Mouse (Mus musculus) intestine, embryonic 14.5 days (tissue): ENCODE results near the gene Dusp22. TPM values are rescaled to one million over a fixed set of nuclear protein-coding genes. Genes with fewer than 3 reads are reported as not detected.

Source experiments
- ATAC-seq: fragments of 200-750 bp; cut with Nextera tagmentation; replicated peaks from 2 replicates; pipeline ENCODE4 v1.8.0; 2017; ENCODE audit warnings: low read depth, moderate number of reproducible peaks, moderate TSS enrichment, moderate library complexity; ENCODE audit not compliant: low FRiP score, low TSS enrichment
- DNase-seq: peaks from one replicate; pipeline ENCODE4 v3.0.0-alpha.2; 2018; ENCODE audit warnings: low spot score
- H3K27ac ChIP-seq: fragments of 300-500 bp; sonication (generic); 2 replicates; pipeline ENCODE4 v1.5.1; 2014; ENCODE audit warnings: low read depth, mild to moderate bottlenecking, control low read depth
- H3K27me3 ChIP-seq: fragments of 300-500 bp; sonication (generic); replicated peaks from 2 replicates; pipeline ENCODE4 v1.6.1; 2014; ENCODE audit warnings: low read length, control low read depth; ENCODE audit not compliant: control insufficient read depth, insufficient read depth
- H3K36me3 ChIP-seq: fragments of 300-500 bp; sonication (generic); 2 replicates; pipeline ENCODE4 v1.6.1; 2014; ENCODE audit warnings: low read length, control low read depth; ENCODE audit not compliant: control insufficient read depth, insufficient read depth
- H3K4me1 ChIP-seq: fragments of 300-500 bp; sonication (generic); replicated peaks from 2 replicates; pipeline ENCODE4 v1.6.1; 2014; ENCODE audit warnings: low read length, control low read depth, mixed read lengths; ENCODE audit not compliant: control insufficient read depth, insufficient read depth
- H3K4me2 ChIP-seq: fragments of 300-500 bp; sonication (generic); 2 replicates; pipeline ENCODE4 v1.6.1; 2014; ENCODE audit warnings: low read length
- H3K4me3 ChIP-seq: fragments of 300-500 bp; sonication (generic); 2 replicates; pipeline ENCODE4 v1.5.1; 2014; ENCODE audit warnings: low read depth, low read length, control low read depth, mixed read lengths
- H3K9ac ChIP-seq: fragments of 300-500 bp; sonication (generic); 2 replicates; pipeline ENCODE4 v1.6.1; 2014; ENCODE audit warnings: mild to moderate bottlenecking, low read length
- H3K9me3 ChIP-seq: fragments of 300-500 bp; sonication (generic); 2 replicates; pipeline ENCODE4 v1.6.1; 2016; ENCODE audit warnings: low read length, control low read depth; ENCODE audit not compliant: control insufficient read depth
- WGBS: fragments of 180-500 bp; shearing (Covaris S2); extraction: QIAGEN DNeasy Blood & Tissue Kit; methylation state at CpG from one replicate; pipeline ENCODE4 v1.1.7; 2014; 5-methylcytosine and 5-hydroxymethylcytosine counted together
- polyA plus RNA-seq: library from polyadenylated mRNA; unstranded; fragments of >200 nt; fragmentation: Nextera tagmentation; extraction: Ambion mirVana; gene quantifications from 2 replicates; pipeline ENCODE4 v1.2.1, GENCODE M21; 2014

The Dusp22 gene
- polyA plus RNA-seq, 1 experiment from 2014 or later, result 21.2 TPM

- Histone ChIP-seq H3K27me3 (peaks cover 44% of the 10 kb centered on the region), H3K9me3 (no peaks in the 10 kb centered on the region), H3K36me3 (no peaks in the 10 kb centered on the region), H3K9ac (no peak overlapping the region), H3K27ac (no peak overlapping the region), H3K4me3 (no peak overlapping the region), H3K4me2 (no peak overlapping the region), H3K4me1 (0 out of 2 replicates have a peak, but pooled peaks cover 4% of the 10 kb centered on the region)
- DNase-seq (no peak), ATAC-seq (no peak)
- 83% methylated on average over 3 of the region's 3 CpGs for WGBS
Measured at GRCm38 (mm10) chr13:30753441-30753840, 93.6 kb downstream of the Dusp22 start.

- no peak overlapping the region for H3K4me3 ChIP-seq
- H3K9me3 ChIP-seq, result no peaks in the 10 kb centered on the region
- H3K9ac ChIP-seq, result no peak overlapping the region
- H3K4me2 ChIP-seq, result no peak overlapping the region
- peaks cover 38% of the 10 kb centered on the region for H3K27me3 ChIP-seq
- no peaks in the 10 kb centered on the region for H3K36me3 ChIP-seq
- ATAC-seq, result no peak
- WGBS, result 86% methylated on average over 4 of the region's 4 CpGs
- H3K27ac ChIP-seq, result no peak overlapping the region
- 0 out of 2 replicates have a peak, but pooled peaks cover 4% of the 10 kb centered on the region for H3K4me1 ChIP-seq
- no peak for DNase-seq
Measured at GRCm38 (mm10) chr13:30754066-30754465, 94.3 kb downstream of the Dusp22 start.

GRCm38 (mm10) chr13:30754825-30755476 lies 95.2 kb downstream of the Dusp22 start:
- peaks cover 29% of the 10 kb centered on the region for H3K27me3 ChIP-seq
- 75% methylated on average over 10 of the region's 10 CpGs for WGBS
- H3K4me2 ChIP-seq, result no peak overlapping the region
- ATAC-seq, result no peak
- H3K36me3 ChIP-seq, result no peaks in the 10 kb centered on the region
- no peak overlapping the region for H3K4me3 ChIP-seq
- no peaks in the 10 kb centered on the region for H3K9me3 ChIP-seq
- DNase-seq, result no peak
- 0 out of 2 replicates have a peak, but pooled peaks cover under 1% of the 10 kb centered on the region for H3K4me1 ChIP-seq
- H3K9ac ChIP-seq, result no peak overlapping the region
- no peak overlapping the region for H3K27ac ChIP-seq

- Histone ChIP-seq H3K27ac (no peak overlapping the region), H3K36me3 (no peaks in the 10 kb centered on the region), H3K4me2 (no peak overlapping the region), H3K4me3 (no peak overlapping the region), H3K9ac (no peak overlapping the region), H3K9me3 (no peaks in the 10 kb centered on the region), H3K27me3 (peaks cover 22% of the 10 kb centered on the region), H3K4me1 (no peaks in the 10 kb centered on the region)
- DNase-seq (no peak), ATAC-seq (no peak)
- 76% methylated on average over 3 of the region's 3 CpGs for WGBS
Measured at GRCm38 (mm10) chr13:30755577-30755976, 95.8 kb downstream of the Dusp22 start.

GRCm38 (mm10) chr13:30755998-30756639 lies 96.3 kb downstream of the Dusp22 start:
- 82% methylated on average over 9 of the region's 9 CpGs for WGBS
- Histone ChIP-seq H3K36me3 (no peaks in the 10 kb centered on the region), H3K9ac (no peak overlapping the region), H3K4me2 (no peak overlapping the region), H3K27ac (no peak overlapping the region), H3K9me3 (no peaks in the 10 kb centered on the region), H3K4me3 (no peak overlapping the region), H3K27me3 (peaks cover 17% of the 10 kb centered on the region), H3K4me1 (no peaks in the 10 kb centered on the region)
- ATAC-seq (no peak), DNase-seq (no peak)

GRCm38 (mm10) chr13:30757264-30757900 lies 97.6 kb downstream of the Dusp22 start:
- no peak overlapping the region for H3K27ac ChIP-seq
- ATAC-seq (no peak), DNase-seq (no peak)
- 88% methylated on average over 14 of the region's 14 CpGs for WGBS
- peaks cover 4% of the 10 kb centered on the region for H3K27me3 ChIP-seq
- no peak overlapping the region for H3K4me3 ChIP-seq
- H3K9me3 ChIP-seq, result no peaks in the 10 kb centered on the region
- H3K9ac ChIP-seq, result no peak overlapping the region
- H3K36me3 ChIP-seq, result no peaks in the 10 kb centered on the region
- H3K4me1 ChIP-seq, result no peaks in the 10 kb centered on the region
- no peak overlapping the region for H3K4me2 ChIP-seq

GRCm38 (mm10) chr13:30758789-30759381 lies 99.1 kb downstream of the Dusp22 start:
- no peak for ATAC-seq
- no peaks in the 10 kb centered on the region for H3K27me3 ChIP-seq
- no peaks in the 10 kb centered on the region for H3K36me3 ChIP-seq
- H3K9me3 ChIP-seq, result no peaks in the 10 kb centered on the region
- no peak for DNase-seq
- no peak overlapping the region for H3K4me3 ChIP-seq
- no peaks in the 10 kb centered on the region for H3K4me1 ChIP-seq
- H3K9ac ChIP-seq, result no peak overlapping the region
- H3K4me2 ChIP-seq, result no peak overlapping the region
- 54% methylated on average over 11 of the region's 11 CpGs for WGBS
- H3K27ac ChIP-seq, result no peak overlapping the region

GRCm38 (mm10) chr13:30760374-30761090 lies 100.7 kb downstream of the Dusp22 start:
- ATAC-seq, result no peak
- 75% methylated on average over 3 of the region's 3 CpGs for WGBS

More at GRCm38 (mm10) chr13:30760374-30761090, 100.7 kb downstream of the Dusp22 start:
- Histone ChIP-seq H3K4me1 (no peaks in the 10 kb centered on the region), H3K36me3 (no peaks in the 10 kb centered on the region), H3K27ac (no peak overlapping the region), H3K4me3 (no peak overlapping the region), H3K9me3 (no peaks in the 10 kb centered on the region), H3K4me2 (no peak overlapping the region), H3K9ac (no peak overlapping the region), H3K27me3 (no peaks in the 10 kb centered on the region)
- no peak for DNase-seq
